Mouse (Mus musculus): Measurements from ENCODE around the gene Yif1a. TPM values are rescaled to one million over a fixed set of nuclear protein-coding genes. Genes with fewer than 3 reads are reported as not detected.

Gene Yif1a
- polyA plus RNA-seq, 1 experiment = 137 TPM

DNA sequence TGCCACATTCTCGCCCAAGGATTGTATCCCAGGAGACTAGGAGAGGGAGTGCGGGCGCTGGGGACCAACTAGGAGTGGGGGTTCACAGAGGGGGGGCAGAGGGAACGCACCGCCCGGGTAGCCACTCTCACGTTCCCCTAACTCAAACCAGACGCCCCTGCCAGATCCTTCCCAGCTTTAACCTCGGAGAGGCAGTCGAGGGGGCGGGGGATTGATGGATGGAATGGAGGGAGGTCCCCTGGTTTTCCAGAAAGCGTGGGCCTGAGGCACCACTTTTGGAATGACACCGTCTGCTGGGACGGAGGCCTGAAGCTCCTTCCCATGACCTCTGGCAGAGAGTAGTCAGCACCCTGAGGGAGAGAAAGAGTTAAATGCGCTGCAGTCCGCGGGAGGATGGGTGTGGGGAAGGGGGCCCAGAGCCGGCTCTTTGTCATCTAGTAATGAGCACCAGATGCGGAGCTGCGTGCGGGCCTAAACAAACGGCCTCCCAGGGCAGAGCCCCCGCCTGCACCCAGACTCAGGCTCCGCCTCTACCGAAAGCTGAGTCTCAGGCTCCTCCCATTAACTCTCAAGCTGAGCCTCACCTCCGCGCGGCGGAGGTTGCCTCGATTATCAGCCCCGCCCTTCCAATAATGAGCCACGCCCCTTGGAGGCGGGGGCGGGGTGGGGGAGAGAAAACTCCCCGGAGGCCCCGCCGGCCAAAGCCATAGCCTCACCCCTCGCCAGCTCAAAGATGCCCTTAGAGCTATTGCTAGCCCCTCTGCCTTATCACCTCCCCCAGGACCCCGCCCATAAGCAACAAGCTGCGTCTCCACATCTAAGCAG lies 16.6 kb upstream of the Yif1a start:
- Histone ChIP-seq H3K27ac (ENCODE audit: control insufficient read depth, insufficient read depth, low read length) (no peak overlapping the region), H3K4me1 (replicated peaks; ENCODE audit: control insufficient read depth, insufficient read depth, low read length) (peaks cover 11% of the 10 kb centered on the region)
- WGBS = 12% methylated on average over 40 of the region's 40 CpGs

DNA sequence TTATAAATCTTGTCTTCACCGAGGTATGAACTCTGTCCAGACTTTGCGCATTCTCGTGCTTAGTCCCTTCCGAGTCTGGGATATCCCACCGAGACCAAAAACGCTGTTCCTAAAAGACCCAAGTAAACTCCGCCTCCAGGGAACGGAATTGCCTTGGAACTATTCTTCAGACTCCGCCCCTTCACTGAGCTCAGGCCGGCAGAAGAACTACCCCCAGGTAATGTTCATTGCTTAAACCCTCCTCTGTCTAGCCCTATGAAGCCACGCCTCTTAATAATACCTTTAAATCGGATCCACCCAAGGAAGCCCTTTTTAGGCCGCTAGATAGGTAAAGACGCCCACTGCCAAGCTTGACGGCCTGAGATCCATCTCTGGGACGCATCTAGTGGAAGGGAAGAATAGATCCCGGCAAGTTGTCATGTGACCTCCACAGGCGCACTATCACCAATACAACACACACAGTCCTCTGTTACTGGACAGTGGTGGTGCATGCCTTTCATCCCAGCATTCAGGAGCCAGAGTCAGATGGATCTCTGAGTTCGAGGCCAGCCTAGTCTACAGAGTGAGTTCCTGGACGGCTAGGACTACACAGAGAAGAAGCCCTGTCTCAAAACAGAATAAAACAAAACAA lies 15.8 kb upstream of the Yif1a start:
- Histone ChIP-seq H3K36me3 (ENCODE audit: control insufficient read depth, insufficient read depth, low read length) (no peaks in the 10 kb centered on the region), H3K27me3 (ENCODE audit: control insufficient read depth, insufficient read depth, low read length) (peaks cover 25% of the 10 kb centered on the region), H3K27ac (ENCODE audit: control insufficient read depth, insufficient read depth, low read length) (no peak overlapping the region), H3K4me3 (ENCODE audit: control insufficient read depth, insufficient read depth, low read length) (peak overlapping the region; percentile 16; the same call in 1 of the 2 replicates), H3K4me1 (replicated peaks; ENCODE audit: control insufficient read depth, insufficient read depth, low read length) (peaks cover 11% of the 10 kb centered on the region)
- 11% methylated on average over 20 of the region's 20 CpGs for WGBS
- no peak for DNase-seq
- TF ChIP-seq CTCF (IDR thresholded peaks at IDR 0.05; ENCODE audit: borderline replicate concordance, control insufficient read depth, extremely low read depth, insufficient read depth, low read length, poor library complexity) (no peak), POLR2A (IDR thresholded peaks at IDR 0.05; ENCODE audit: control insufficient read depth, extremely low read depth, insufficient read depth, low read length, poor library complexity) (no peak)

More for the DNA sequence above, 16.6 kb upstream of the Yif1a start:
- Histone ChIP-seq H3K27me3 (ENCODE audit: control insufficient read depth, insufficient read depth, low read length) (peaks cover 25% of the 10 kb centered on the region), H3K4me3 (ENCODE audit: control insufficient read depth, insufficient read depth, low read length) (peak overlapping the region; percentile 16), H3K36me3 (ENCODE audit: control insufficient read depth, insufficient read depth, low read length) (no peaks in the 10 kb centered on the region)
- TF ChIP-seq POLR2A (IDR thresholded peaks at IDR 0.05; ENCODE audit: control insufficient read depth, extremely low read depth, insufficient read depth, low read length, poor library complexity) (no peak), CTCF (IDR thresholded peaks at IDR 0.05; ENCODE audit: borderline replicate concordance, control insufficient read depth, extremely low read depth, insufficient read depth, low read length, poor library complexity) (no peak)
- no peak for DNase-seq

GRCm38 (mm10) chr19:5073028-5073427 lies 15.3 kb upstream of the Yif1a start:
- 2% methylated on average over 15 of the region's 15 CpGs for WGBS
- DNase-seq = peak; percentile 29

DNA sequence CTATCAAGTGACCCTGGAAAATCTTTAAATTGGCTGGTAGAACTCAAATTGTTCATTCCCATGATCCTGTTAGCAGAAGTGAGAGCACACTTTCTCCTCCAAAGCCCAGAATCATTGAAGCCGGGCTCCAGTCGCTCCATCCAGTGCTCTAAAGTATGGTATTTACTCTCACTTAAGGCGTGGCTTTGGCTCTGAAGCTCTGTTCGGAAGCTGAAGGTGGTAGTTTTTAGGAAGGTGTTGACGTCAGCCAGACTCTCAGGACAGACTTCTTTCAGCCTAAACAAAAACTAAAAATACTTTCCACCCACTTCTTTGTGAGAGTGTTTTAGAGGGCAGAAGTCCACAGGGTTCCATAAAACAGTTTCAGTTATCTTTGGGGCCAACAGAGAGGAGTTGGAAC lies 14.8 kb upstream of the Yif1a start:
- Histone ChIP-seq H3K27ac (ENCODE audit: control insufficient read depth, insufficient read depth, low read length) (no peak overlapping the region), H3K36me3 (ENCODE audit: control insufficient read depth, insufficient read depth, low read length) (no peaks in the 10 kb centered on the region), H3K4me3 (ENCODE audit: control insufficient read depth, insufficient read depth, low read length) (no peak overlapping the region), H3K4me1 (replicated peaks; ENCODE audit: control insufficient read depth, insufficient read depth, low read length) (peaks cover 11% of the 10 kb centered on the region), H3K27me3 (ENCODE audit: control insufficient read depth, insufficient read depth, low read length) (peaks cover 16% of the 10 kb centered on the region)
- no peak for DNase-seq
- WGBS = 35% methylated on average over 5 of the region's 5 CpGs
- no peak for TF ChIP-seq POLR2A (IDR thresholded peaks at IDR 0.05; ENCODE audit: control insufficient read depth, extremely low read depth, insufficient read depth, low read length, poor library complexity)
- no peak for TF ChIP-seq CTCF (IDR thresholded peaks at IDR 0.05; ENCODE audit: borderline replicate concordance, control insufficient read depth, extremely low read depth, insufficient read depth, low read length, poor library complexity)

More at GRCm38 (mm10) chr19:5073028-5073427, 15.3 kb upstream of the Yif1a start:
- Histone ChIP-seq H3K4me3 (ENCODE audit: control insufficient read depth, insufficient read depth, low read length) (no peak overlapping the region), H3K27me3 (ENCODE audit: control insufficient read depth, insufficient read depth, low read length) (peaks cover 20% of the 10 kb centered on the region), H3K4me1 (replicated peaks; ENCODE audit: control insufficient read depth, insufficient read depth, low read length) (peaks cover 11% of the 10 kb centered on the region), H3K27ac (ENCODE audit: control insufficient read depth, insufficient read depth, low read length) (no peak overlapping the region), H3K36me3 (ENCODE audit: control insufficient read depth, insufficient read depth, low read length) (no peaks in the 10 kb centered on the region)
- no peak for TF ChIP-seq POLR2A (IDR thresholded peaks at IDR 0.05; ENCODE audit: control insufficient read depth, extremely low read depth, insufficient read depth, low read length, poor library complexity)
- TF ChIP-seq CTCF (IDR thresholded peaks at IDR 0.05; ENCODE audit: borderline replicate concordance, control insufficient read depth, extremely low read depth, insufficient read depth, low read length, poor library complexity) = no peak

GRCm38 (mm10) chr19:5079279-5079678 lies 9.1 kb upstream of the Yif1a start:
- peaks cover 6% of the 10 kb centered on the region; the same call in 1 of the 2 replicates for H3K27me3 ChIP-seq (ENCODE audit: control insufficient read depth, insufficient read depth, low read length)
- no peak for DNase-seq
- 91% methylated on average over 1 of the region's 1 CpGs for WGBS
- H3K36me3 ChIP-seq (ENCODE audit: control insufficient read depth, insufficient read depth, low read length) = no peaks in the 10 kb centered on the region
- H3K4me1 ChIP-seq (replicated peaks; ENCODE audit: control insufficient read depth, insufficient read depth, low read length) = no peaks in the 10 kb centered on the region
- H3K4me3 ChIP-seq (ENCODE audit: control insufficient read depth, insufficient read depth, low read length) = no peak overlapping the region
- no peak for TF ChIP-seq CTCF (IDR thresholded peaks at IDR 0.05; ENCODE audit: borderline replicate concordance, control insufficient read depth, extremely low read depth, insufficient read depth, low read length, poor library complexity)
- TF ChIP-seq POLR2A (IDR thresholded peaks at IDR 0.05; ENCODE audit: control insufficient read depth, extremely low read depth, insufficient read depth, low read length, poor library complexity) = no peak
- H3K27ac ChIP-seq (ENCODE audit: control insufficient read depth, insufficient read depth, low read length) = no peak overlapping the region

GRCm38 (mm10) chr19:5082005-5082404 lies 6.3 kb upstream of the Yif1a start:
- Histone ChIP-seq H3K4me1 (replicated peaks; ENCODE audit: control insufficient read depth, insufficient read depth, low read length) (peaks cover 8% of the 10 kb centered on the region), H3K27me3 (ENCODE audit: control insufficient read depth, insufficient read depth, low read length) (peaks cover 15% of the 10 kb centered on the region; the same call in 1 of the 2 replicates), H3K4me3 (ENCODE audit: control insufficient read depth, insufficient read depth, low read length) (no peak overlapping the region), H3K36me3 (ENCODE audit: control insufficient read depth, insufficient read depth, low read length) (no peaks in the 10 kb centered on the region), H3K27ac (ENCODE audit: control insufficient read depth, insufficient read depth, low read length) (no peak overlapping the region)
- no peak for DNase-seq
- WGBS = 59% methylated on average over 18 of the region's 18 CpGs
- TF ChIP-seq POLR2A (IDR thresholded peaks at IDR 0.05; ENCODE audit: control insufficient read depth, extremely low read depth, insufficient read depth, low read length, poor library complexity) (no peak), CTCF (IDR thresholded peaks at IDR 0.05; ENCODE audit: borderline replicate concordance, control insufficient read depth, extremely low read depth, insufficient read depth, low read length, poor library complexity) (no peak)
